Mouse (Mus musculus) splenic B cell, adult 2 months (primary cell): Measurements from ENCODE around the gene Akap2.

Source experiments
- DNase-seq: peaks from one replicate; pipeline ENCODE4 v3.0.0-alpha.2; 2011; ENCODE audit warnings: low read depth, low spot score
- H3K27me3 ChIP-seq: 2 replicates; pipeline ENCODE4 v1.6.1; 2012; ENCODE audit warnings: mild to moderate bottlenecking, low read length, moderate library complexity, mixed read lengths; ENCODE audit not compliant: control insufficient read depth, poor library complexity, insufficient read depth, severe bottlenecking
- H3K36me3 ChIP-seq: 2 replicates; pipeline ENCODE4 v1.6.1; 2012; ENCODE audit warnings: mild to moderate bottlenecking, low read length, moderate library complexity, mixed read lengths; ENCODE audit not compliant: control insufficient read depth, poor library complexity, insufficient read depth, severe bottlenecking

The Akap2 gene

DNA sequence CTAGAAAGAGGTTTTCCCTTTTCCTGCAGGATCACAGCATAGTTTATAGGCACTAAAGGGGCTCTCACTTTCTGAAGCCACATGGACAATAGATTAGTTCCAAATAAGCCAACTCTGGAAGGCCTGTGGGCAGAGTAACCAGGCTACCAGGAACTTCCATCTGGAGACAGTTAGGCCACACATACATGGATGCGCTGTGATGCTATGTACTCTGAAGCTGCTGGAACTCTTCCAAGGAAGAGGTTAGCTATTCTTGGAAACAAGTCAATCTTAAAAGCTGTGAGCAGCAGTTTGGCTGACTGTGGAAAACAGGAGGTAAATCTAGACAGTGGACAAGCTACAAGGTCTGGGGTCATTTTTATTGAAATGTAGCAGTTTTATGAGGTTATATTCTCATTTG is 46.9 kb downstream of the Akap2 start:
- Histone ChIP-seq H3K27me3 (no peaks in the 10 kb centered on the region), H3K36me3 (no peaks in the 10 kb centered on the region)
- DNase-seq = no peak

DNA sequence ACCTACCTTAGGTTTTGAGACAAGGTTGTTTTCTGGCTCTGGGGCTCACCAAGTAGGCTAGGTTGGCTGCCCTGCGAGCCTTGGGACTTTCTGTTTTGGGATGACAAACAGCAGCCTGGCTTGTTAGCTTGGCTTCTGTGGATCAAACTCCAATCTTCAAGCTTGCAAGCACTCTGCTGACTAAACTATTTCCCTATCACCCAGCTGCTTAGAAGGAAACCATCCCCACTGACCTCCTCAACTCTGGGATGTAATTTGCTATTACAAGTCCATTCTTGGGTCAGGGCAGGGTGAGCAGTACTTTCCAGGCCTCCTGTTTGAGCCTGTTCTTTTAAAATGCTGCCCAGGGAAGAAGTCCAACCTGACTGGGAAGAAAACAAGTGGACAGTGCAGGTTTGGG is 47.5 kb downstream of the Akap2 start:
- DNase-seq = no peak
- H3K27me3 ChIP-seq = no peaks in the 10 kb centered on the region

DNA sequence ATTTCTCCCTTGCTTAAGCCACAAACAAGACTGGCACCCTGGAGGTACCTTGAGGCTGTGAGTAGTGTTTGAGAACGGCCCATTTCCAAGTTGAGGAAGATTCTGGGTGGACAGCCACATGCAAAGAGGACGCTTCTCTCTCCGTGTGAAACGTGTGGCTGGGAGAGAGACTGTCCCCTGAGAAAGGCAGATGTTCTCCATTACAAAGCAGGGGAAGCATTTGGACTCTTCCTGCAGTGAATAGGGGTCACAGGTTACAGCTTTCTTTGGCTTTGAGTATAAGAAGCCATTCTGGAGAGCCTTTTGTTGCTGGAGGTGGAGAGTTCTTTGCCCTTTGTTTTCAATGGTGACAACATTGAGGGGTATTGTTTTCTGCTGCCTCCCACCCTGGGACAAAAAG is 48.3 kb downstream of the Akap2 start:
- Histone ChIP-seq H3K36me3 (no peaks in the 10 kb centered on the region), H3K27me3 (no peaks in the 10 kb centered on the region)
- no peak for DNase-seq

More for the DNA sequence above, 47.5 kb downstream of the Akap2 start:
- H3K36me3 ChIP-seq = no peaks in the 10 kb centered on the region

DNA sequence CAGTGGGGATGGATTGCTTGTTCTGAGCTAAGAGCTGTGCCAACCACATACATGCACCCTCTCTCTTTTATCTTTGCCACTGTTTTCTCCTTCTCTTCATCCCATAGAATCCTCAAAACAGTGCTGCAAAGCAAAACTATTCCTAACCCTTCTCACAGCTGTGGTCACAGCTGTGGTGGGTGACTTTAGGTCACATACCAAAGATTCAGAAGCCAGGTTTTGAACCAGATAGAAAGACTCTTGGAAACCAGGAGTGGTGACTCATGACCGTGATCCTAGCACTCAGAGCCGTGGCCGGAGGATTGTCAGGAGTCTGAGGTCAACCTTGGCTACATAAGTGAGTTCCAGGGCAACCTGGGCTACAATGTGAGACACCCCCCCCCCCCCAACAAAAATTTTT is 51.5 kb downstream of the Akap2 start:
- H3K36me3 ChIP-seq = no peaks in the 10 kb centered on the region
- no peak for DNase-seq

DNA sequence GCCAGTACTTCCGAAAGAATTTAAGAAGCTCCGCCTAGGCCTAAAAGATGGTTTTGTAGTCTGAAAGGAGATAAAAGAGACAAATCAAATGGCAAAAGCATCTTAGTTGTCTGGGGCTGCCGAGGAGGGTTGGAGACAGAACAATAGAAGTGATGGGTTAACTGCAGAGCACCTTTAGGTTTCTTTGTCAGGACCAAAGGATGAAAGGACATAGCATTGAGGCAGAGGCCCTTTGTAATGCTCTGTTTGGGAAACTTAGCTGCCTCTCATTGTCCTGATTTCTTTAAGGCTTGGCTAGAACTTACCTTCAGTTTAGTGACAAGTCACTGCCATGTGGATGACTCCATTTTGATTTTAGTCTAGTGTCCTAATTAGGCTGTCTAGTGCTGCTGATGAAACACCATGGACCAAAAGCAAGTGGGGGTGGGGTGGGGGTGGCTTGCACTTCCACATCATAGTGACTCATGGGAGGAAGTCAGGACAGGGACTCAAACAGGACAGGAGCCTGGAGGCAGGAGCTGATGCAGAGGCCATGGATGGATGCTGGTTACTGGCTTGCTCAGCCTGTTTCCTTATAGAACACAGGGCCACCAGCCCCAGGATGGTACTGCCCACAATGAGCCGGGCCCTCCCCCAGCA is 52.8 kb downstream of the Akap2 start:
- H3K36me3 ChIP-seq = no peaks in the 10 kb centered on the region
- no peaks in the 10 kb centered on the region for H3K27me3 ChIP-seq
- DNase-seq = no peak

More for the DNA sequence above, 51.5 kb downstream of the Akap2 start:
- H3K27me3 ChIP-seq = no peaks in the 10 kb centered on the region

DNA sequence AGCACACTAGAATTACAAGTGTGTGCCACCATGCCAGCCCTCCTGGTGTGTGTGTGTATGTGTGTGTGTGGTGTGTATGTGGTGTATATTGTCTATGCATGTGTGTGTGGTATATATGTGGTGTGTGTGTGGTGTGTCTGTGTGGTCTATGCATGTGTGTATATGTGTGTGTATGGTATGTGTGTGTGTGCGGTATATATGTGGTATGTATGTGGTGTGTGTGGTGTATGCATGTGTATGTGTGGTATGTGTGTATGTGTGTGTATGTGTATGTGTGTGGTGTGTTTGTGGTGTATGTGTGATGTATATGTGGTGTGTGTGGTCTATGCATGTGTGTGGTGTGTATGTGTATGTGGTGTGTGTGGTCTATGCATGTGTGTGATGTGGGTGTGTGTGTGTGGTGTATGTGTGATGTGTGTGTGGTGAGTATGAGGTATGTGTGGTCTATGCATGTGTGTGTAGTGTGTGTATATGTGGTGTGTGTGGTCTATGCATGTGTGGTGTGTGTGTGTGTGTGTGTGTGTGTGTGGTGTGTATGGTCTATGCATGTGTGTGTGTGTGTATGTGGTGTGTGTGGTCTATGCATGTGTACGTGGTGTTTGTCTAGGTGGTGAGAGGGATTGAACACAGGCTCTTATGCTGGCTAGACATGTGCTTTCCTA is 54.2 kb downstream of the Akap2 start:
- H3K27me3 ChIP-seq = no peaks in the 10 kb centered on the region
- DNase-seq = no peak
- no peaks in the 10 kb centered on the region for H3K36me3 ChIP-seq

DNA sequence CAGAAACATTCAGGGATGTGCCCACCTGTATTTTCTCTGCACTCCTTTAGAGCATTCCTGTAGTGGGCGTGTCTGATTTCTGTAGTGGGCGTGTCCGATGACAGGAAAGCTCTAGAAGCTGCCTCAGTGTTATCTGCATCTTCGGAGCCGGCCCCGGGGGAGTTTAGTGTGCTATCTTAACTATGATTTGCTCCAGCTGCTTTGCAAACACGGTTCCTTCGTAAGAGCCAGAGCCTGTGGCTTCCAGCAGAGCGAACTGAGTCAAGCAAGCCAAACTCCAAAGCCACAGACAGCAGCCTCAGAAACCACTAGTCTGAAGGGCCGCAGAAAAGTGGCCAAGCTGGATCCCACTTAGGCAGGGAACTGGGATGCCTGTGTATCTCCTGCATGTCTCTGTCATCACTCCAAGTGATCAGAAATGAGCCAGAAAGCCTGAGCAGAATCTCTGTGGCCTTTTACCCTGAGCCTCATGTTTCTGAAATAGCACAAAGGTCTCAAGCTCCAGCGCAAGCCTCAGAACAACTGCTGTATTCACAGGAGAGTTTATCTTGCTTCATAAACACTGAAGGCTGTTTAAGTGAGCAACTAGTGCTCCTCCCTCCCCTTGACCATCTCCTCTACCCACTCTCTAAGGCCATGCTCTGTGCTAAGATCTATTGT is 55.5 kb downstream of the Akap2 start:
- DNase-seq = no peak
- H3K36me3 ChIP-seq = no peaks in the 10 kb centered on the region
- H3K27me3 ChIP-seq = no peaks in the 10 kb centered on the region

DNA sequence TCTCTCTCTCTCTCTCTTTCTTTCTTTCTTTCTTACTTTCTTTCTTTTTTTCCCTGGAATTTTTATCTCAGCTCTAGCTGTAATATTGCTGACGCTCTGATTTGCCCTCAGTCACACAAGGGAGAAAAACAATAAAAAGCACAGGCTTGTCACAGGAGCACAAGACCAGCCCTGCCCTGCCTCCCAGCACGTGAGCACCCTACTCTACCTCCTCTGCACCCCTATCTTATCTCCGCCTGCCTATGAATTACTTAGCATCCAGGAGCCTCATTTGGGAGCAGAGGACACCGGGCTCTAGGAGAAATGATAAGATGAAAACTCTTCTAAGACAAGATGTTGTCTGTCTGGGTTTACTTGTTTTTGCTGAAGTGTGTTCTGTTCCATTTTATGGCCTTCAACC is 57.1 kb downstream of the Akap2 start:
- Histone ChIP-seq H3K27me3 (no peaks in the 10 kb centered on the region), H3K36me3 (no peaks in the 10 kb centered on the region)
- no peak for DNase-seq

DNA sequence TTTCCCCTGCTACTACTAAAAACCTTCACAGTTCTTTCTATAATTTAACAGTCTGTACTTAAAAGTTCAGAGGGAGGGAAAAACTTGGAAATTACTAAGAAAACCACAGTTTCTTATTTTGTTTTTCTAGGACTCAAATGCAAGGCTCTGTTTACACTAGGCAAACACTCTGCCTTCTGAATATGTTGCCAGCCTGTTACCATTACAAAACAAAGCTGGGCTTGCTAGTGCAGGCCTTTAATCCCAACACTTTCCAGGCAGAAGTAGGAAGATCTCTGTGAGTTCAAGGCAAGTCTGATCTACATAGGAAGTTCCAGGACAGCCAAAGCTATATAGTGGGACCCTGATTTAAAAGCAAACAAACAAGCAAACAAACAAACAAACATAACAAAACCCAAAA is 58.1 kb downstream of the Akap2 start:
- Histone ChIP-seq H3K36me3 (no peaks in the 10 kb centered on the region), H3K27me3 (no peaks in the 10 kb centered on the region)
- no peak for DNase-seq

DNA sequence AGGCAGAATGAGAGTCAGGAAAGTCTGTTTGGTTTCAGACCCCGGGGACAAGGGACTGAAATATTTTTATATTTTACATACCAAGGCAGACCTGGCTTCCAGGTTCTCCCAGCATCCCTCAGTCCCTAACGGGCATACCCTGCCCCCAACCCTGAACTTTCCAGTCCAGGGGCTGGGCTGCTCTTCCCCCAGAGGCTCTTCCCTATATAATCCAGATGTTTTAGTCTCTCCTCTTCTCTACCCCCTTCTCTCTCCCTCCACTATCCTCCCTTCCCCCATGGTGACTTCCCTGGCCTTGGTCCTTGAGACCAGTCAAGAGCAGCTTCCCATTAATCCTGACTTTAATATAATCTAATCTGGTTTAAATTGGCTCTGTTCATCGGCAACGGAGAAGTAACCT is 62.9 kb downstream of the Akap2 start:
- DNase-seq = no peak
- Histone ChIP-seq H3K36me3 (no peaks in the 10 kb centered on the region), H3K27me3 (no peaks in the 10 kb centered on the region)

DNA sequence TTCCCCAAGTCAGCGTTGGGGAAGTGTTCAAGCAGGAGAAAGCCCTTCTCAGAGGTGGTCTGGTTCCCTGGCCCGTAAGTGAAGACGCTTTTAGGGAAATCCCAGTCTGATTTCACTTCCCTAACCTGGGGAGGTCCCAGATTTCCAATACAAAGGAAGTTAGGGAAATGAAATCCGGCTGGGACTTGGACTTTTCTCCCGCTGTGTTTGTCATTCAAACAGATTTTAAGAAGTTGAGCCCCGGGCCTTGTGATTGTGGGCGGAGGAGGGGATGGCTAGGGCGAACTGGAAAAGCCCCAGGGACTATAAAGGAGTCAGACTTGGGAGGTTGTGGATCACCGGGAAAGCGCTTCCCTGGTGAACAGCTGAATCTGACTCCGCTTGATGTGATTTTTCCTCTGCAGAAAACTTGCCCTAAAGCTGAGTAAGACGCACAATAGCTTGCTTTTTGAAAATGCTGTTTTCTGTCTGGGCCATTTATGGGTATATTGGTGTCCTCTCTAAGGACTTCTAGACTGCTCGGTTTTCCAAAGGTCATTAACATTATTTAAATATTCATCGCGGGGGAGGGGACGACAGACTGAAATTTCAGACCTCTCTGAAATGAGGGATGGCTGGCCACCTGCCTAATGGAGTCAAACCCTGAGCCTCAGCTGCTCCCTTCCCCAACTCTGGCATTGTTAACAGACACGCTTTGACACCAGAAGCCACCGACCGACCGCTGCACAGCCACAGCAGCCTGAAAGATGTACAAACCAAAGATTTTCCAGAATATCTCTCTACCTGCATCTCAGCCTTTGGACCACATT is 63.6 kb downstream of the Akap2 start:
- H3K27me3 ChIP-seq = no peaks in the 10 kb centered on the region
- DNase-seq = peak; percentile 24
- H3K36me3 ChIP-seq = no peaks in the 10 kb centered on the region

DNA sequence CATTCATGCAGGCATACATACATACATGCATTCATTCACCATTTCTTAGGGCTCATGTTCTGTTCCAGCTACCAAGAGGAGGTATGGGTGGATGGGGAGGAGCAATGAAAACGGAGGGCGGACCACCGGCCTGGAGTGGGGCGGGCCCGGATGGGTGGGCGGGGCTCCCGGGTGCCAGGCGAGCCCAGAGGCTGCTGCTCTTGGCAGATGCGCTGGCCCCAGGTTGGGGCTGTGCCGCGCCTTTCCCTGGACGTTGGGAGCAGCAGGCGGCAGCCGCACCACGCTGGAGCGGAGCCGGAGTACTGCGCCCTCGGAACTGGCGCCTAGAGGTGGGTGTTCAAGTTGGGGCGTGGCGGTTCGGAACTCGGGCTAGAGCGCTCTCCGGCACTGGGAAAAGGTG is 64.5 kb downstream of the Akap2 start:
- peak; percentile 82 for DNase-seq
- no peaks in the 10 kb centered on the region for H3K27me3 ChIP-seq
- no peaks in the 10 kb centered on the region for H3K36me3 ChIP-seq

DNA sequence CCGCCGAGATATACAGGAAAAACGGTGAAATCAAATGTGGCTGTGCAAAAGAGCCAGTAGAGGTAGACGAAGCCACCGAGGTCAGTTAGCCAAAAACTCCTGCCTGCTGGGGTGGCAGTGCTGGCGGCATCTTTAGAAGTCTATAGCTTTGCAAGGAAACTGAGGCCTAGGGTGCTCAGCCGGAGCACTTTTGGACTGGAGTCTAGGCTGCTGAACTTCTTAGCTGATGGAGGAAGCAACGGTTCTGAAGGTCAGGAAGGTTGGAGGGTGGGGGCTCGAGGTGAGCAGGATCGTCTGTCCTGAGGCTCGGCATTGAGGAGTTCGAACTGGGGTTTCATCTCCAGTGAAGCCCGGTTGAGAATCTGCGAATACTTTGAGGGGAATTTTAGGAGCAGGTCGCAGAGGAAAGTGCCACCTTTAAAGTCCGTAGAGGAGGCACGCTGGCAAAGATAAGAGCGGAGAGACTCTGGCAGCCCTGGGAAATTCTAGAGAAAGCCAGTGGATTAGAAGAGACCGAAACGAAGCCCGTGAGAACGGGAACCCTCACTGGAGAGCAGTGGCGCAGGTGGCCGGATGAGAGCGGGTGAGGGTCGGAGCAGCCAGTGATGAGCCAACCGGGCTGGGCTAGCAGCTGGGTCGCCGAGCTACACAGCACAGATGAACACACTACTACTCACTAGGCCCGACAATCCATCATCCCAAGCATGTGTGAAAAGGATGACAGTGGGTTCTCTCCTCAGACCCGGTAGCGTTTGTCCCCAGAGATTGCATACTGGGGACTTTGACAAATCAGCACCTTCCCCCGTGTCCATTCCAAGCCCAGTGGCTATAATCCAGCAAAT is 65.3 kb downstream of the Akap2 start:
- DNase-seq = peak; percentile 36
- Histone ChIP-seq H3K27me3 (no peaks in the 10 kb centered on the region), H3K36me3 (no peaks in the 10 kb centered on the region)

DNA sequence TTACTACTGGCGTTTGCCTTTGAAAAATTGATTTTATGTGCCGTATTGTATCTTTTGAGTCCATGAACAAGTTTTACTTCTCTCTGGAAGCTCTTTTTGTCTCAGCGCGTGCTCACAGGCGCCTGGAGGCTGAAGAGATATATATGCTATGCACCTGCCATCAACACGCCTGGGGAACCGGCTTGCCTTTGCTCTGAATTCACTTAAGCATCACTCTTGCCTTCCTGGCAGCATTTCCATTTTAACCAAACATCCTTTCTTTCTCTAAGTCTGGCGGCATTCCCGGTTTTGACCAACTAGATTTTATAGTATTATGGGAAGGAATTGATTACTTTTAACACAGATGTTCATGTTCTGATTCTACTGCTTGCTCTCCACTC is 65.9 kb downstream of the Akap2 start:
- peak; percentile 13 for DNase-seq
- no peaks in the 10 kb centered on the region for H3K36me3 ChIP-seq
- no peaks in the 10 kb centered on the region for H3K27me3 ChIP-seq
